Mouse (Mus musculus): ENCODE measurements at regions not wholly inside any gene's neighbourhood (a gene's known extent, or its start where the extent isn't known, plus 50 kb on each side); places are given as distances from the start of the nearest gene placed in this dataset.

GRCm38 (mm10) chr14:99383170-99383569 is 84.7 kb downstream of the Klf5 start:
- no peak overlapping the region for H3K4me3 ChIP-seq (ENCODE audit: low read depth, low read length)
- no peak overlapping the region for H3K4me2 ChIP-seq (ENCODE audit: low read depth, severe bottlenecking)
- H3K9ac ChIP-seq (ENCODE audit: low read length): no peak overlapping the region
- H3K4me1 ChIP-seq (ENCODE audit: control insufficient read depth, insufficient read depth, low read length): no peaks in the 10 kb centered on the region
- no peak for ATAC-seq (ENCODE audit: insufficient number of reproducible peaks, low FRiP score, low TSS enrichment, low read depth)
- H3K27me3 ChIP-seq (ENCODE audit: control insufficient read depth, insufficient read depth, low read length): no peaks in the 10 kb centered on the region
- H3K27ac ChIP-seq (replicated peaks; ENCODE audit: low read depth, low read length): no peak overlapping the region
- 92% methylated on average over 6 of the region's 6 CpGs for WGBS
- no peaks in the 10 kb centered on the region for H3K36me3 ChIP-seq (ENCODE audit: control insufficient read depth, insufficient read depth, low read length)
- no peaks in the 10 kb centered on the region for H3K9me3 ChIP-seq (ENCODE audit: control insufficient read depth, low read length)
- DNase-seq (ENCODE audit: low spot score): no peak

- Histone ChIP-seq H3K4me3 (ENCODE audit: low read depth, low read length) (no peak overlapping the region), H3K9me3 (ENCODE audit: control insufficient read depth, low read length) (no peaks in the 10 kb centered on the region), H3K27ac (replicated peaks; ENCODE audit: low read depth, low read length) (no peak overlapping the region), H3K4me2 (ENCODE audit: low read depth, severe bottlenecking) (no peak overlapping the region), H3K36me3 (ENCODE audit: control insufficient read depth, insufficient read depth, low read length) (no peaks in the 10 kb centered on the region), H3K9ac (ENCODE audit: low read length) (no peak overlapping the region), H3K4me1 (ENCODE audit: control insufficient read depth, insufficient read depth, low read length) (no peaks in the 10 kb centered on the region), H3K27me3 (ENCODE audit: control insufficient read depth, insufficient read depth, low read length) (no peaks in the 10 kb centered on the region)
- WGBS: 95% methylated on average over 6 of the region's 6 CpGs
- ATAC-seq (ENCODE audit: insufficient number of reproducible peaks, low FRiP score, low TSS enrichment, low read depth) (no peak), DNase-seq (ENCODE audit: low spot score) (no peak)
These were observed 89.1 kb downstream of the Klf5 start for GRCm38 (mm10) chr14:99387581-99387980.

GRCm38 (mm10) chr14:99389306-99389705 is 90.8 kb downstream of the Klf5 start:
- no peaks in the 10 kb centered on the region for H3K9me3 ChIP-seq (ENCODE audit: control insufficient read depth, low read length)
- ATAC-seq (ENCODE audit: insufficient number of reproducible peaks, low FRiP score, low TSS enrichment, low read depth): no peak
- no peak overlapping the region for H3K4me3 ChIP-seq (ENCODE audit: low read depth, low read length)
- no peak overlapping the region for H3K27ac ChIP-seq (replicated peaks; ENCODE audit: low read depth, low read length)
- WGBS: 77% methylated on average over 5 of the region's 5 CpGs
- no peak for DNase-seq (ENCODE audit: low spot score)
- no peaks in the 10 kb centered on the region for H3K4me1 ChIP-seq (ENCODE audit: control insufficient read depth, insufficient read depth, low read length)
- H3K9ac ChIP-seq (ENCODE audit: low read length): no peak overlapping the region
- H3K4me2 ChIP-seq (ENCODE audit: low read depth, severe bottlenecking): no peak overlapping the region
- no peaks in the 10 kb centered on the region for H3K27me3 ChIP-seq (ENCODE audit: control insufficient read depth, insufficient read depth, low read length)
- no peaks in the 10 kb centered on the region for H3K36me3 ChIP-seq (ENCODE audit: control insufficient read depth, insufficient read depth, low read length)

- Histone ChIP-seq H3K9me3 (ENCODE audit: control insufficient read depth, low read length) (no peaks in the 10 kb centered on the region), H3K4me2 (ENCODE audit: low read depth, severe bottlenecking) (no peak overlapping the region), H3K4me1 (ENCODE audit: control insufficient read depth, insufficient read depth, low read length) (no peaks in the 10 kb centered on the region), H3K4me3 (ENCODE audit: low read depth, low read length) (no peak overlapping the region), H3K27ac (replicated peaks; ENCODE audit: low read depth, low read length) (no peak overlapping the region), H3K27me3 (ENCODE audit: control insufficient read depth, insufficient read depth, low read length) (no peaks in the 10 kb centered on the region), H3K9ac (ENCODE audit: low read length) (no peak overlapping the region), H3K36me3 (ENCODE audit: control insufficient read depth, insufficient read depth, low read length) (no peaks in the 10 kb centered on the region)
- ATAC-seq (ENCODE audit: insufficient number of reproducible peaks, low FRiP score, low TSS enrichment, low read depth) (no peak), DNase-seq (ENCODE audit: low spot score) (no peak)
- WGBS: 81% methylated on average over 7 of the region's 7 CpGs
These were observed 93.2 kb downstream of the Klf5 start for GRCm38 (mm10) chr14:99391700-99392099.

- H3K4me3 ChIP-seq (ENCODE audit: low read depth, low read length): no peak overlapping the region
- no peak overlapping the region for H3K9ac ChIP-seq (ENCODE audit: low read length)
- no peaks in the 10 kb centered on the region for H3K9me3 ChIP-seq (ENCODE audit: control insufficient read depth, low read length)
- no peak for ATAC-seq (ENCODE audit: insufficient number of reproducible peaks, low FRiP score, low TSS enrichment, low read depth)
- no peak overlapping the region for H3K4me2 ChIP-seq (ENCODE audit: low read depth, severe bottlenecking)
- DNase-seq (ENCODE audit: low spot score): no peak
- H3K4me1 ChIP-seq (ENCODE audit: control insufficient read depth, insufficient read depth, low read length): no peaks in the 10 kb centered on the region
- H3K36me3 ChIP-seq (ENCODE audit: control insufficient read depth, insufficient read depth, low read length): no peaks in the 10 kb centered on the region
- no peak overlapping the region for H3K27ac ChIP-seq (replicated peaks; ENCODE audit: low read depth, low read length)
- H3K27me3 ChIP-seq (ENCODE audit: control insufficient read depth, insufficient read depth, low read length): no peaks in the 10 kb centered on the region
- 79% methylated on average over 2 of the region's 2 CpGs for WGBS
These were observed 94.3 kb downstream of the Klf5 start for GRCm38 (mm10) chr14:99392813-99393212.

- Histone ChIP-seq H3K9me3 (ENCODE audit: control insufficient read depth, low read length) (no peaks in the 10 kb centered on the region), H3K9ac (ENCODE audit: low read length) (no peak overlapping the region), H3K4me1 (ENCODE audit: control insufficient read depth, insufficient read depth, low read length) (no peaks in the 10 kb centered on the region), H3K36me3 (ENCODE audit: control insufficient read depth, insufficient read depth, low read length) (no peaks in the 10 kb centered on the region), H3K27ac (replicated peaks; ENCODE audit: low read depth, low read length) (no peak overlapping the region), H3K4me3 (ENCODE audit: low read depth, low read length) (no peak overlapping the region), H3K27me3 (ENCODE audit: control insufficient read depth, insufficient read depth, low read length) (no peaks in the 10 kb centered on the region), H3K4me2 (ENCODE audit: low read depth, severe bottlenecking) (no peak overlapping the region)
- DNase-seq (ENCODE audit: low spot score) (no peak), ATAC-seq (ENCODE audit: insufficient number of reproducible peaks, low FRiP score, low TSS enrichment, low read depth) (no peak)
- 86% methylated on average over 8 of the region's 8 CpGs for WGBS
These were observed 95.1 kb downstream of the Klf5 start for GRCm38 (mm10) chr14:99393611-99394010.

GRCm38 (mm10) chr14:99403155-99403726 is 104.8 kb downstream of the Klf5 start:
- Histone ChIP-seq H3K4me3 (ENCODE audit: low read depth, low read length) (no peak overlapping the region), H3K27ac (replicated peaks; ENCODE audit: low read depth, low read length) (no peak overlapping the region), H3K27me3 (ENCODE audit: control insufficient read depth, insufficient read depth, low read length) (no peaks in the 10 kb centered on the region), H3K9me3 (ENCODE audit: control insufficient read depth, low read length) (no peaks in the 10 kb centered on the region), H3K9ac (ENCODE audit: low read length) (no peak overlapping the region), H3K4me1 (ENCODE audit: control insufficient read depth, insufficient read depth, low read length) (no peaks in the 10 kb centered on the region), H3K36me3 (ENCODE audit: control insufficient read depth, insufficient read depth, low read length) (no peaks in the 10 kb centered on the region), H3K4me2 (ENCODE audit: low read depth, severe bottlenecking) (no peak overlapping the region)
- ATAC-seq (ENCODE audit: insufficient number of reproducible peaks, low FRiP score, low TSS enrichment, low read depth) (no peak), DNase-seq (ENCODE audit: low spot score) (no peak)
- 84% methylated on average over 6 of the region's 6 CpGs for WGBS

- Histone ChIP-seq H3K4me2 (ENCODE audit: low read depth, severe bottlenecking) (no peak overlapping the region), H3K27me3 (ENCODE audit: control insufficient read depth, insufficient read depth, low read length) (no peaks in the 10 kb centered on the region), H3K4me1 (ENCODE audit: control insufficient read depth, insufficient read depth, low read length) (no peaks in the 10 kb centered on the region), H3K9me3 (ENCODE audit: control insufficient read depth, low read length) (no peaks in the 10 kb centered on the region), H3K27ac (replicated peaks; ENCODE audit: low read depth, low read length) (no peak overlapping the region), H3K36me3 (ENCODE audit: control insufficient read depth, insufficient read depth, low read length) (no peaks in the 10 kb centered on the region), H3K4me3 (ENCODE audit: low read depth, low read length) (no peak overlapping the region), H3K9ac (ENCODE audit: low read length) (no peak overlapping the region)
- 84% methylated on average over 5 of the region's 5 CpGs for WGBS
- no peak for ATAC-seq (ENCODE audit: insufficient number of reproducible peaks, low FRiP score, low TSS enrichment, low read depth)
- DNase-seq (ENCODE audit: low spot score): no peak
These were observed 106.7 kb downstream of the Klf5 start for GRCm38 (mm10) chr14:99405228-99405627.

- Histone ChIP-seq H3K4me1 (ENCODE audit: control insufficient read depth, insufficient read depth, low read length) (no peaks in the 10 kb centered on the region), H3K27me3 (ENCODE audit: control insufficient read depth, insufficient read depth, low read length) (no peaks in the 10 kb centered on the region), H3K9ac (ENCODE audit: low read length) (no peak overlapping the region), H3K4me2 (ENCODE audit: low read depth, severe bottlenecking) (no peak overlapping the region), H3K36me3 (ENCODE audit: control insufficient read depth, insufficient read depth, low read length) (no peaks in the 10 kb centered on the region), H3K27ac (replicated peaks; ENCODE audit: low read depth, low read length) (no peak overlapping the region), H3K9me3 (ENCODE audit: control insufficient read depth, low read length) (no peaks in the 10 kb centered on the region), H3K4me3 (ENCODE audit: low read depth, low read length) (no peak overlapping the region)
- WGBS: 51% methylated on average over 5 of the region's 5 CpGs
- ATAC-seq (ENCODE audit: insufficient number of reproducible peaks, low FRiP score, low TSS enrichment, low read depth) (no peak), DNase-seq (ENCODE audit: low spot score) (no peak)
These were observed 113.3 kb downstream of the Klf5 start for GRCm38 (mm10) chr14:99411835-99412234.

All from limb, embryonic 11.5 days (tissue).